Mouse (Mus musculus): ENCODE measurements around the gene Mmp24.

Gene Mmp24

GRCm38 (mm10) chr2:155860102-155860501 lies 85.0 kb downstream of the Mmp24 start:
- no peak for DNase-seq (ENCODE audit: low spot score)

- DNase-seq (ENCODE audit: low spot score): no peak
These were observed 86.4 kb downstream of the Mmp24 start for GRCm38 (mm10) chr2:155861581-155861980.

GRCm38 (mm10) chr2:155862573-155863300 lies 87.6 kb downstream of the Mmp24 start:
- no peak for DNase-seq (ENCODE audit: low spot score)

GRCm38 (mm10) chr2:155863301-155863867 lies 88.2 kb downstream of the Mmp24 start:
- DNase-seq (ENCODE audit: low spot score): no peak

All from urinary bladder, postnatal 10 days (tissue).